Mouse (Mus musculus) forebrain, embryonic 11.5 days (tissue): ENCODE data around the gene Cacna1g. TPM values are rescaled to one million over a fixed set of nuclear protein-coding genes. Genes with fewer than 3 reads are reported as not detected.
A peak's percentile ranks its signal among the peaks of the same experiment; 100 is the strongest.

Experiments
- ATAC-seq: fragments of 200-750 bp; cut with Nextera tagmentation; replicated peaks from 2 replicates; pipeline ENCODE4 v1.8.0; 2017; ENCODE audit warnings: moderate TSS enrichment; ENCODE audit not compliant: low FRiP score
- DNase-seq: peaks from one replicate; pipeline ENCODE4 v3.0.0-alpha.2; 2017; ENCODE audit warnings: low spot score
- H3K27ac ChIP-seq: fragments of 300-500 bp; sonication (generic); 2 replicates; pipeline ENCODE4 v1.5.1; 2014; ENCODE audit warnings: low read depth, low read length
- H3K27me3 ChIP-seq: fragments of 300-500 bp; sonication (generic); 2 replicates; pipeline ENCODE4 v1.6.1; 2014; ENCODE audit warnings: mild to moderate bottlenecking, low read length, mixed read lengths; ENCODE audit not compliant: control insufficient read depth, insufficient read depth
- H3K36me3 ChIP-seq: fragments of 300-500 bp; sonication (generic); 2 replicates; pipeline ENCODE4 v1.6.1; 2014; ENCODE audit warnings: mild to moderate bottlenecking, low read length, moderate library complexity, mixed read lengths; ENCODE audit not compliant: control insufficient read depth, insufficient read depth
- H3K4me1 ChIP-seq: fragments of 300-500 bp; sonication (generic); replicated peaks from 2 replicates; pipeline ENCODE4 v1.6.1; 2014; ENCODE audit warnings: low read length, mixed read lengths; ENCODE audit not compliant: control insufficient read depth, insufficient read depth
- H3K4me2 ChIP-seq: fragments of 300-500 bp; sonication (generic); 2 replicates; pipeline ENCODE4 v1.6.1; 2014; ENCODE audit warnings: low read depth, mild to moderate bottlenecking, low read length, moderate library complexity, mixed read lengths; ENCODE audit not compliant: severe bottlenecking
- H3K4me3 ChIP-seq: fragments of 300-500 bp; sonication (generic); 2 replicates; pipeline ENCODE4 v1.5.1; 2014; ENCODE audit warnings: low read depth, low read length
- H3K9ac ChIP-seq: fragments of 300-500 bp; sonication (generic); 2 replicates; pipeline ENCODE4 v1.6.1; 2014; ENCODE audit warnings: low read length
- H3K9me3 ChIP-seq: fragments of 300-500 bp; sonication (generic); 2 replicates; pipeline ENCODE4 v1.6.1; 2016; ENCODE audit warnings: low read length, mixed read lengths; ENCODE audit not compliant: control insufficient read depth
- WGBS: fragments of 180-500 bp; shearing (Covaris S2); extraction: QIAGEN DNeasy Blood & Tissue Kit; methylation state at CpG from one replicate; pipeline ENCODE4 v1.1.7; 2014; 5-methylcytosine and 5-hydroxymethylcytosine counted together
- polyA plus RNA-seq: library from polyadenylated mRNA; unstranded; fragments of >200 nt; fragmentation: Nextera tagmentation; extraction: Ambion mirVana; gene quantifications from 2 replicates; pipeline ENCODE4 v1.2.1, GENCODE M21; 2014

Cacna1g gene
- polyA plus RNA-seq, 1 experiment from 2014 or later = 17.4 TPM

GRCm38 (mm10) chr11:94484636-94485035 is 10.6 kb upstream of the Cacna1g start:
- DNase-seq (no peak), ATAC-seq (no peak)
- H3K4me3 ChIP-seq = no peak overlapping the region
- H3K9me3 ChIP-seq = no peaks in the 10 kb centered on the region
- H3K27me3 ChIP-seq = no peaks in the 10 kb centered on the region; the same call in 1 of the 2 replicates
- no peak overlapping the region for H3K9ac ChIP-seq
- 0 out of 2 replicates have a peak, but pooled peaks cover 2% of the 10 kb centered on the region for H3K4me1 ChIP-seq
- H3K36me3 ChIP-seq = no peaks in the 10 kb centered on the region
- 81% methylated on average over 9 of the region's 9 CpGs for WGBS
- no peak overlapping the region for H3K4me2 ChIP-seq
- H3K27ac ChIP-seq = no peak overlapping the region

GRCm38 (mm10) chr11:94483921-94484320 is 9.9 kb upstream of the Cacna1g start:
- DNase-seq = no peak
- Histone ChIP-seq H3K27ac (no peak overlapping the region), H3K36me3 (no peaks in the 10 kb centered on the region), H3K4me1 (no peaks in the 10 kb centered on the region), H3K4me2 (no peak overlapping the region), H3K27me3 (no peaks in the 10 kb centered on the region; the same call in 1 of the 2 replicates), H3K9me3 (no peaks in the 10 kb centered on the region), H3K9ac (no peak overlapping the region), H3K4me3 (no peak overlapping the region)
- ATAC-seq = no peak
- 83% methylated on average over 14 of the region's 14 CpGs for WGBS

GRCm38 (mm10) chr11:94483436-94483835 is 9.4 kb upstream of the Cacna1g start:
- Histone ChIP-seq H3K9ac (no peak overlapping the region), H3K4me3 (no peak overlapping the region), H3K4me2 (no peak overlapping the region), H3K4me1 (no peaks in the 10 kb centered on the region), H3K36me3 (no peaks in the 10 kb centered on the region), H3K9me3 (no peaks in the 10 kb centered on the region), H3K27me3 (no peaks in the 10 kb centered on the region; the same call in 1 of the 2 replicates), H3K27ac (no peak overlapping the region)
- no peak for ATAC-seq
- DNase-seq = no peak
- WGBS = 78% methylated on average over 11 of the region's 11 CpGs

- H3K27me3 ChIP-seq = no peaks in the 10 kb centered on the region
Measured at GRCm38 (mm10) chr11:94482738-94483137, 8.7 kb upstream of the Cacna1g start.

GRCm38 (mm10) chr11:94481963-94482362 is 8.0 kb upstream of the Cacna1g start:
- WGBS = 90% methylated on average over 7 of the region's 7 CpGs
- no peaks in the 10 kb centered on the region for H3K27me3 ChIP-seq
- no peak for ATAC-seq

More at GRCm38 (mm10) chr11:94482738-94483137, 8.7 kb upstream of the Cacna1g start:
- WGBS = 91% methylated on average over 11 of the region's 11 CpGs
- Histone ChIP-seq H3K4me2 (no peak overlapping the region), H3K9ac (no peak overlapping the region), H3K9me3 (no peaks in the 10 kb centered on the region), H3K4me1 (no peaks in the 10 kb centered on the region), H3K4me3 (no peak overlapping the region), H3K27ac (no peak overlapping the region), H3K36me3 (no peaks in the 10 kb centered on the region)
- DNase-seq (no peak), ATAC-seq (no peak)

GRCm38 (mm10) chr11:94480382-94480781 is 6.4 kb upstream of the Cacna1g start:
- H3K9ac ChIP-seq = no peak overlapping the region
- no peaks in the 10 kb centered on the region for H3K9me3 ChIP-seq
- no peak overlapping the region for H3K27ac ChIP-seq
- no peak for ATAC-seq
- 92% methylated on average over 9 of the region's 9 CpGs for WGBS
- H3K27me3 ChIP-seq = peaks cover 5% of the 10 kb centered on the region
- no peak for DNase-seq
- H3K4me3 ChIP-seq = no peak overlapping the region
- no peak overlapping the region for H3K4me2 ChIP-seq
- 0 out of 2 replicates have a peak, but pooled peaks cover 2% of the 10 kb centered on the region for H3K4me1 ChIP-seq
- no peaks in the 10 kb centered on the region for H3K36me3 ChIP-seq

More at GRCm38 (mm10) chr11:94481963-94482362, 8.0 kb upstream of the Cacna1g start:
- Histone ChIP-seq H3K4me3 (no peak overlapping the region), H3K9ac (no peak overlapping the region), H3K4me1 (no peaks in the 10 kb centered on the region), H3K4me2 (no peak overlapping the region), H3K36me3 (no peaks in the 10 kb centered on the region), H3K27ac (no peak overlapping the region), H3K9me3 (no peaks in the 10 kb centered on the region)
- DNase-seq = no peak

GRCm38 (mm10) chr11:94477651-94478050 is 3.7 kb upstream of the Cacna1g start:
- 73% methylated on average over 6 of the region's 6 CpGs for WGBS
- peaks cover 6% of the 10 kb centered on the region; the same call in 1 of the 2 replicates for H3K4me1 ChIP-seq
- peaks cover 19% of the 10 kb centered on the region for H3K27me3 ChIP-seq
- H3K4me2 ChIP-seq = no peak overlapping the region
- DNase-seq (no peak), ATAC-seq (no peak)
- no peak overlapping the region for H3K27ac ChIP-seq
- H3K36me3 ChIP-seq = no peaks in the 10 kb centered on the region
- no peak overlapping the region for H3K4me3 ChIP-seq
- H3K9ac ChIP-seq = no peak overlapping the region
- no peaks in the 10 kb centered on the region for H3K9me3 ChIP-seq

- Histone ChIP-seq H3K36me3 (no peaks in the 10 kb centered on the region), H3K4me1 (peaks cover 12% of the 10 kb centered on the region; the same call in 1 of the 2 replicates), H3K4me3 (no peak overlapping the region), H3K4me2 (no peak overlapping the region), H3K27ac (no peak overlapping the region), H3K9me3 (no peaks in the 10 kb centered on the region), H3K9ac (no peak overlapping the region), H3K27me3 (peaks cover 22% of the 10 kb centered on the region)
- 18% methylated on average over 11 of the region's 11 CpGs for WGBS
- ATAC-seq = no peak
- no peak for DNase-seq
Measured at GRCm38 (mm10) chr11:94475722-94476121, 1.7 kb upstream of the Cacna1g start.

- Histone ChIP-seq H3K27me3 (peaks cover 22% of the 10 kb centered on the region), H3K9ac (no peak overlapping the region), H3K4me3 (peak overlapping the region; percentile 77), H3K4me1 (peaks cover 17% of the 10 kb centered on the region), H3K27ac (no peak overlapping the region), H3K9me3 (no peaks in the 10 kb centered on the region), H3K36me3 (no peaks in the 10 kb centered on the region), H3K4me2 (peak overlapping the region; percentile 100)
- ATAC-seq = no peak; the same call in 1 of the 2 replicates
- no peak for DNase-seq
- WGBS = 1% methylated on average over 11 of the region's 11 CpGs
Measured at GRCm38 (mm10) chr11:94474544-94474910, 529 bp upstream of the Cacna1g start.
